Mouse (Mus musculus) cerebellum, postnatal 25 days (tissue): ENCODE measurements around the gene S100b.

ENCODE experiments used
- DNase-seq, 2 experiments: peaks; one replicate each; pipeline ENCODE4 v3.0.0; 2021; ENCODE audit warnings: mixed read lengths in 2 of 2

S100b gene

GRCm38 (mm10) chr10:76260358-76261059 is 6.9 kb downstream of the S100b start:
- DNase-seq = no peak

- no peak for DNase-seq
These were observed 7.8 kb downstream of the S100b start for GRCm38 (mm10) chr10:76261447-76261846.

- no peak for DNase-seq
These were observed 8.8 kb downstream of the S100b start for GRCm38 (mm10) chr10:76262431-76262830.

GRCm38 (mm10) chr10:76271238-76271637 is 17.6 kb downstream of the S100b start:
- peak in 1 of 2 experiments; percentile 42 for DNase-seq

- no peak for DNase-seq
These were observed 21.6 kb downstream of the S100b start for GRCm38 (mm10) chr10:76275256-76275655.

GRCm38 (mm10) chr10:76278541-76279097 is 25.0 kb downstream of the S100b start:
- no peak for DNase-seq

- no peak for DNase-seq
These were observed 34.8 kb downstream of the S100b start for GRCm38 (mm10) chr10:76288268-76288993.

- no peak for DNase-seq
These were observed 35.4 kb downstream of the S100b start for GRCm38 (mm10) chr10:76289052-76289451.

- no peak for DNase-seq
These were observed 36.5 kb downstream of the S100b start for GRCm38 (mm10) chr10:76289936-76290671.

- no peak for DNase-seq
These were observed 39.6 kb downstream of the S100b start for GRCm38 (mm10) chr10:76293222-76293621.

GRCm38 (mm10) chr10:76300133-76300532 is 46.5 kb downstream of the S100b start:
- no peak for DNase-seq

GRCm38 (mm10) chr10:76306738-76307137 is 53.1 kb downstream of the S100b start:
- DNase-seq = no peak
